Mouse (Mus musculus) intestine, embryonic 16.5 days (tissue): ENCODE measurements at regions not wholly inside any gene's neighbourhood (a gene's known extent, or its start where the extent isn't known, plus 50 kb on each side); places are given as distances from the start of the nearest gene placed in this dataset.

Source experiments
- ATAC-seq: fragments of 200-750 bp; cut with Nextera tagmentation; 2 replicates; pipeline ENCODE4 v1.8.0; 2017; ENCODE audit warnings: moderate TSS enrichment, moderate library complexity
- H3K27ac ChIP-seq: fragments of 300-500 bp; sonication (generic); 2 replicates; pipeline ENCODE4 v1.5.1; 2014; ENCODE audit warnings: mild to moderate bottlenecking, low read length
- H3K27me3 ChIP-seq: fragments of 300-500 bp; sonication (generic); replicated peaks from 2 replicates; pipeline ENCODE4 v1.6.1; 2014; ENCODE audit warnings: low read length, control low read depth, mixed read lengths; ENCODE audit not compliant: control insufficient read depth, insufficient read depth
- H3K36me3 ChIP-seq: fragments of 300-500 bp; sonication (generic); 2 replicates; pipeline ENCODE4 v1.6.1; 2014; ENCODE audit warnings: low read length, control low read depth; ENCODE audit not compliant: control insufficient read depth, insufficient read depth
- H3K4me1 ChIP-seq: fragments of 300-500 bp; sonication (generic); 2 replicates; pipeline ENCODE4 v1.6.1; 2014; ENCODE audit warnings: low read length, control low read depth, mixed read lengths; ENCODE audit not compliant: control insufficient read depth, insufficient read depth
- H3K4me2 ChIP-seq: fragments of 300-500 bp; sonication (generic); 2 replicates; pipeline ENCODE4 v1.6.1; 2014; ENCODE audit warnings: low read depth, low read length, control low read depth
- H3K4me3 ChIP-seq: fragments of 300-500 bp; sonication (generic); 2 replicates; pipeline ENCODE4 v1.5.1; 2014; ENCODE audit warnings: mild to moderate bottlenecking, low read length
- H3K9ac ChIP-seq: fragments of 300-500 bp; sonication (generic); 2 replicates; pipeline ENCODE4 v1.6.1; 2014; ENCODE audit warnings: low read depth, low read length
- H3K9me3 ChIP-seq: fragments of 300-500 bp; sonication (generic); 2 replicates; pipeline ENCODE4 v1.6.1; 2016; ENCODE audit warnings: low read length, control low read depth; ENCODE audit not compliant: control insufficient read depth
- WGBS: fragments of 180-500 bp; shearing (Covaris S2); extraction: QIAGEN DNeasy Blood & Tissue Kit; methylation state at CpG from one replicate; pipeline ENCODE4 v1.1.7; 2014; 5-methylcytosine and 5-hydroxymethylcytosine counted together

DNA sequence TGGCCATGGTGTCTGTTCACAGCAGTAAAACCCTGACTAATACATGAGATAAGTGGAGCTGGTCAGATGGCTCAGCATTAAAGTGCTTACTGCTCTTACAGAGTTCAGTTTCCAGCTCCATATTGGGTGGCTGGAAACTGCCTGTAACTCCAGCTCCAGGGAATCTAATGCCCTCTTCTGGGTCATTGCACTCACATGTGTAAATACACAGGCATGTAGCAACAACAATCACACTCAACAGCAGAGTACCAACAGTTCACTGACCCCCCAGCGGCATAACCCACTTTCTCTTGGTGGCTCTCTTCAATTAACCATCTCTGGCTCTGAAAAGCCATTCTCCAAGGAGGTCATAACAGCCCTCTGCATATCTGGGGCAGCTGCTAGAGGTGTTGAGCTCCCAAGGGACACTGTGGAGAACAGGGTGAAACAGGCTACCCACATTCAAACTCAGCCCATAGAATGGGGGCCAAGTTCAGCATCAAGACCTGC, 65.0 kb upstream of the Cldn5 start:
- H3K9ac ChIP-seq = no peak overlapping the region
- H3K36me3 ChIP-seq = no peaks in the 10 kb centered on the region
- H3K27me3 ChIP-seq = no peaks in the 10 kb centered on the region
- H3K4me2 ChIP-seq = no peak overlapping the region
- H3K4me1 ChIP-seq = no peaks in the 10 kb centered on the region
- no peak overlapping the region for H3K4me3 ChIP-seq
- 80% methylated on average over 1 of the region's 1 CpGs for WGBS
- no peak for ATAC-seq
- no peak overlapping the region for H3K27ac ChIP-seq
- H3K9me3 ChIP-seq = no peaks in the 10 kb centered on the region

- Histone ChIP-seq H3K4me3 (no peak overlapping the region), H3K4me1 (0 out of 2 replicates have a peak, but pooled peaks cover under 1% of the 10 kb centered on the region), H3K36me3 (no peaks in the 10 kb centered on the region), H3K9me3 (no peaks in the 10 kb centered on the region), H3K4me2 (no peak overlapping the region), H3K27me3 (no peaks in the 10 kb centered on the region), H3K9ac (no peak overlapping the region), H3K27ac (no peak overlapping the region)
- ATAC-seq = no peak
- WGBS = 57% methylated on average over 5 of the region's 5 CpGs
Measured at GRCm38 (mm10) chr16:18713017-18713416, 63.6 kb upstream of the Cldn5 start.

GRCm38 (mm10) chr16:18715381-18715780, 61.3 kb upstream of the Cldn5 start:
- no peak for ATAC-seq
- H3K4me1 ChIP-seq = 0 out of 2 replicates have a peak, but pooled peaks cover 2% of the 10 kb centered on the region
- H3K4me3 ChIP-seq = no peak overlapping the region
- H3K9me3 ChIP-seq = no peaks in the 10 kb centered on the region
- WGBS = 66% methylated on average over 3 of the region's 3 CpGs
- no peak overlapping the region for H3K9ac ChIP-seq
- H3K27ac ChIP-seq = no peak overlapping the region
- no peaks in the 10 kb centered on the region for H3K27me3 ChIP-seq
- no peaks in the 10 kb centered on the region for H3K36me3 ChIP-seq
- H3K4me2 ChIP-seq = no peak overlapping the region

- WGBS = 32% methylated on average over 2 of the region's 2 CpGs
- no peak for ATAC-seq
- H3K4me2 ChIP-seq = no peak overlapping the region
Measured at GRCm38 (mm10) chr16:18718040-18718439, 58.6 kb upstream of the Cldn5 start.

GRCm38 (mm10) chr16:18720433-18721233, 56.0 kb upstream of the Cldn5 start:
- H3K4me3 ChIP-seq = no peak overlapping the region
- no peak overlapping the region for H3K9ac ChIP-seq
- ATAC-seq = no peak
- H3K27me3 ChIP-seq = no peaks in the 10 kb centered on the region
- 36% methylated on average over 13 of the region's 13 CpGs for WGBS
- H3K36me3 ChIP-seq = no peaks in the 10 kb centered on the region
- no peak overlapping the region for H3K27ac ChIP-seq
- no peaks in the 10 kb centered on the region for H3K9me3 ChIP-seq
- H3K4me2 ChIP-seq = no peak overlapping the region
- 0 out of 2 replicates have a peak, but pooled peaks cover 2% of the 10 kb centered on the region for H3K4me1 ChIP-seq

More at GRCm38 (mm10) chr16:18718040-18718439, 58.6 kb upstream of the Cldn5 start:
- Histone ChIP-seq H3K27ac (no peak overlapping the region), H3K9ac (no peak overlapping the region), H3K9me3 (no peaks in the 10 kb centered on the region), H3K4me1 (0 out of 2 replicates have a peak, but pooled peaks cover 2% of the 10 kb centered on the region), H3K4me3 (no peak overlapping the region), H3K27me3 (no peaks in the 10 kb centered on the region), H3K36me3 (no peaks in the 10 kb centered on the region)

GRCm38 (mm10) chr16:18723186-18723843, 53.3 kb upstream of the Cldn5 start:
- Histone ChIP-seq H3K9ac (no peak overlapping the region), H3K4me2 (no peak overlapping the region)

GRCm38 (mm10) chr16:18723874-18724273, 52.8 kb upstream of the Cldn5 start:
- H3K36me3 ChIP-seq = no peaks in the 10 kb centered on the region
- no peaks in the 10 kb centered on the region for H3K27me3 ChIP-seq
- no peaks in the 10 kb centered on the region for H3K4me1 ChIP-seq
- no peak overlapping the region for H3K9ac ChIP-seq
- ATAC-seq = no peak
- H3K27ac ChIP-seq = no peak overlapping the region
- H3K4me2 ChIP-seq = no peak overlapping the region
- H3K9me3 ChIP-seq = no peaks in the 10 kb centered on the region
- H3K4me3 ChIP-seq = no peak overlapping the region
- WGBS = 39% methylated on average over 3 of the region's 3 CpGs

More at GRCm38 (mm10) chr16:18723186-18723843, 53.3 kb upstream of the Cldn5 start:
- H3K9me3 ChIP-seq = no peaks in the 10 kb centered on the region
- WGBS = 79% methylated on average over 3 of the region's 3 CpGs
- no peak overlapping the region for H3K27ac ChIP-seq
- no peaks in the 10 kb centered on the region for H3K27me3 ChIP-seq
- no peaks in the 10 kb centered on the region for H3K36me3 ChIP-seq
- no peak overlapping the region for H3K4me3 ChIP-seq
- ATAC-seq = no peak
- H3K4me1 ChIP-seq = no peaks in the 10 kb centered on the region

- ATAC-seq = no peak
- Histone ChIP-seq H3K27me3 (no peaks in the 10 kb centered on the region), H3K9ac (no peak overlapping the region), H3K4me3 (no peak overlapping the region), H3K27ac (no peak overlapping the region), H3K4me2 (no peak overlapping the region), H3K36me3 (no peaks in the 10 kb centered on the region), H3K4me1 (no peaks in the 10 kb centered on the region), H3K9me3 (no peaks in the 10 kb centered on the region)
- 33% methylated on average over 6 of the region's 6 CpGs for WGBS
Measured at GRCm38 (mm10) chr16:18724706-18725105, 51.9 kb upstream of the Cldn5 start.
